Mouse (Mus musculus): ENCODE measurements around the gene Zfp719. TPM values are rescaled to one million over a fixed set of nuclear protein-coding genes. Genes with fewer than 3 reads are reported as not detected.

The Zfp719 gene
- total RNA-seq, 2 experiments from 2014 or later: 17.6 to 21.3 TPM

DNA sequence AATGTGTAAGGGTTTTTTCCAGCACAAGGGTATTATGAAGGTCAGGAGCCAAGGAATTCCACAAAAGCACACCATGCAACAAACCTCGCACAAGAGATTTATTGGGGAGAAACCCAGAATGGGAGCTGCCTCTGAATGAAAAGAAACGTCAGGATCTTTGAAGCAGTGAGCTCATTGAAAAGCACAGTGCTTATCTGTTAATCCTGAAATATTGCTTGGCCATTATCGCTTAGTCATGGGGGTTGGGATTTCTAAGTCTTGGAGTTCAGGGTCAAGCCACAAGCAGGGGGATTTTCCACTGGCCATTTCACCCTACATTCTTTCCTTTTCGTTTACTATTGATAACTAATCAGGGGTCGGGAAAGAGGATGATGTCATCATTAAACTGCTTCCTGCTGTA, 22.5 kb downstream of the Zfp719 start:
- intact Hi-C loops (cut with DNase I): no loop called here
- DNase-seq (ENCODE audit: low spot score in 2 of 2): no peak

DNA sequence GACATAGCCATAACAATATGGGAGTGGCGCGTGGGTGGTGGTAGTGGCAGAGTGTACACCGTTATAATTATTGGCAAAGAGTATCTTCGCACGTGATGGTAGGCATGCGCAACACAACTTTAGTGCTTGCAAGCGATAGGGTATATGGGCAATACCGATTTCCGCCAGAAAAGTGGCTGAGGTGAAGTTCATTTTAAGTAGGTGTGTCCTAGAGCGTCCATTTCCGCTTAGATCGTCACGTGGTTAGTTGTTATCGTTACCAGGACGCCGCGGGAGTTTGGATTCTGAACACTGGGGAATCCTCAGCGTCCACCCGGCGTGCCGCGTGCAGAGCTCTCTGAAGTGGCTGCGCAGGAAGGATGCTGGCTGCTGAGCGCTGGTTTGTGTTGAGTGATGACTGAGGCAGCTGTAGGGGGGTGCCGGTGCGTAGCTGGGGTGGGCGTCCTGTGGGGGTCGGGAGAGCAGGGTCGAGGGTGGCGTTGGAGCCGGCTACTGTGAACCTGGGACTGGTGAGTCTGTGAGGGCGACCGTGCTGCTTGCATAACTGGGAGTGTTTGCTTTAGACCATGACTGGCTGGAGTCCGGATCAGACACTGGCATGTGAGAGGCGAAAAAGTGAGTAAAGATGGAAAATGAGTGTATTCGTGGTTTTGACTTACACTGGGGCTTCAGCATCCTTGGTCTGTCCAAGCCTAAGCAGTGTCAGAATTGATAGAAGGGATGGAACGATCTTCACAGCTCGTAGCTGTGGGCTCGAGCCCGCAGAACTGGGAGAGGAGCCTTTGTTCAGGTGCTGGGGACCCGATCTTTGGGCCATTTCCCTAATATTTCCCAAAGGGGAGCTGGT, 27.7 kb downstream of the Zfp719 start, which contains the start of gene Zfp819:
TSS of gene Zfp819 (plus strand) at position 274 of the 847 bp plus-strand sequence.
- DNase-seq (ENCODE audit: low spot score in 2 of 2): peak; percentile 77 to 79
- intact Hi-C loops (cut with DNase I): no loop called here

GRCm38 (mm10) chr7:43607743-43608287, 28.4 kb downstream of the Zfp719 start:
- intact Hi-C loops (cut with DNase I): no loop called here
- DNase-seq (ENCODE audit: low spot score in 2 of 2): no peak

DNA sequence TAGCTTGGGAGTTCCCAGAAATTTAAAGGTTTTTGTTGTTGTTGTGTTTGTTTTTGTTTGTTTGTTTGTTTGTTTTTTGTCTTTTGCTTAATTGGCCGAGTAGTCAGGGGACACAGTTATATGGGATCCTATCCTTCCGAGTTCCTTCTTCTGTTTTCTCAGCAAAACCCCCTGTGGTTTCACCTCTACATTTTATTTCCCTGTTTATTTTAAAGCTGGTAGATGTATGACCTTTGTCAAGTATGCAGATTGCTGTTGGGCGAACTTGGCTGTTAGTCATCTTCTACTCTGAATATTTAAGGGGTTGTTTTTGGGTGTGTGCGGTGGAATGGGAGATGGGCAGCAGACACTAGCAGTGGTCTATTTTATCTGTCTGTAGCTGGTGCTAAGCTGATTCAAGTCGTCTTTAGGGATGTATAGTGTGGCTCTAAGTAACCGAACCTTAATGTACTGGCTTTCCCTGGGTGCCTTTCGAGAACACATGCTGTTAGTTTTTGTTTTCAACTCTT, 29.0 kb downstream of the Zfp719 start:
- no peak for DNase-seq (ENCODE audit: low spot score in 2 of 2)
- intact Hi-C loops (cut with DNase I): no loop called here

DNA sequence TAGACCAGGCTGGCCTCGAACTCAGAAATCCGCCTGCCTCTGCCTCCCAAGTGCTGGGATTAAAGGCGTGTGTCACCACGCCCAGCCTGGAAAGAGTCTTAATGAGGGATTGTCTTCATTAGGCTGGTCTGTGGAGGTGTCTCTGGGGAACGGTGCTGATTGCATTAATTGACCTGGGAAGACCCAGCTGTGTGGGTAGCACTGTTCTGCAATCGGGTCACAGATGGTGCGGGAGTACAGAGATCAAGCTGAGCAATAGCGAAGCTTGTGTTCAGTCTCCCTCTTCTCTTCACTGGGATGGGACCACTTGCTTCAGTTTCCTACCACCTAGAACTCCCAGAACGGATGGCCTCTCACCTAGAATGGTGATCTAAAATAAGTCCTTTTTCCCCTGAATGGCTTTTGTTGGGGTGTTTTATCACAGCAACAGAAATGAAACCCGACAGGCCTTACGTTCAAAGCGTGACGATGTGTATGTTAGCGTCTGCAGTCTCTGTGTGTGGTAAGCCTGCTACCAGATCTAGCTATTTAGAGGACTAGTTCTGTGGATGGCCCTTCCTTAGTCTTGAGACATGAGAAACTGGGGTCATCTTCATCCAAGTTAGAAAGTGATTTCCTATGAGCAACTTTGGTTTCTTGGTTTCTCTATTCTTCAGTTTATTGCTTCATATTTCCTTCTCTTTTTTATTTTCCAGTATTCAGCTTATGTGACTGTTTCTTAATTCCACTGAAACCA, 34.6 kb downstream of the Zfp719 start:
- DNase-seq (ENCODE audit: low spot score in 2 of 2): no peak
- intact Hi-C loops (cut with DNase I): no loop called here

- no peak for DNase-seq (ENCODE audit: low spot score in 2 of 2)
- intact Hi-C loops (cut with DNase I): no loop called here
Measured at GRCm38 (mm10) chr7:43622927-43623326, 43.5 kb downstream of the Zfp719 start.

DNA sequence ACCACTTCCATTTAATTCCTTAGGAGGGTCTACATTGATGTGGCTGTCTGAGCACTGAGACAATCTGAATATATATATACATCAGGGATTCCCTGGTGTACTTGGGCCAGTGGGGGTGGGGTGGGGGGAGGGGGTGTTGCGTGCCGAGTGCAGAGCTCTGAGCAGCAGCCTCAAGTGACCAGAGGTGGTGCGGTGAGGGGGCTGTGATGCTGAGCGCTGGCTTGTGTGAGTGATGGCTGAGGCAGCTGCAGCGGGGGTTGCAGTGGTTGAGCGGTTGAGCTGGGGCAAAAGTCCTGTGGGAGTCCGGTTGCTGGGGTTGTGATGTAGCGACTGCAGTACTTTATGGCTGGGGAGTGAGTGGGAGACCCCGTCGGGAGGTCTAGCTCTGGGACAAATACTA, 44.4 kb downstream of the Zfp719 start:
- intact Hi-C loops (cut with DNase I): no loop called here
- DNase-seq (ENCODE audit: low spot score in 2 of 2): no peak

DNA sequence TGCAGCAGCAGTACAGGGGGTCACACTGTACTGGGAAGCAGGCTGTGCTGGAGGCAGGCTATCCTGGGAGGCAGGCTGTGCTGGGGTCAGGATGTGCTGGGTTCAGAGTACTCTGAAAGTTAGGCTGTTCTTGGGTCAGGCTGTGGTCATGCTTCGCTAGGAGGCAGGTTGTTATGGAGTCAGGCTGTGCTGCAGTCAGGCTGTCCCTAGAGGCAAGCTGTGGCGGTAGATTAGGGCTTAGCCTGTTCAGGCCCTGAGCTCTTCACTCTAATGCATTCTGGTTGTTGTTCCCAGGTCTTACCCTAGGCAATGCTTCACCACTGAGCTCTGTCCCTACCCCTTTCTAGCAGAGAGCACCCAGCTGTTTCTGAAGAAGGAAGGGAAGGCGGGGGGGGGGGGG, 45.7 kb downstream of the Zfp719 start:
- DNase-seq (ENCODE audit: low spot score in 2 of 2): no peak
- intact Hi-C loops (cut with DNase I): no loop called here

GRCm38 (mm10) chr7:43625794-43626422, 46.5 kb downstream of the Zfp719 start:
- intact Hi-C loops (cut with DNase I): no loop called here
- DNase-seq (ENCODE audit: low spot score in 2 of 2): no peak

DNA sequence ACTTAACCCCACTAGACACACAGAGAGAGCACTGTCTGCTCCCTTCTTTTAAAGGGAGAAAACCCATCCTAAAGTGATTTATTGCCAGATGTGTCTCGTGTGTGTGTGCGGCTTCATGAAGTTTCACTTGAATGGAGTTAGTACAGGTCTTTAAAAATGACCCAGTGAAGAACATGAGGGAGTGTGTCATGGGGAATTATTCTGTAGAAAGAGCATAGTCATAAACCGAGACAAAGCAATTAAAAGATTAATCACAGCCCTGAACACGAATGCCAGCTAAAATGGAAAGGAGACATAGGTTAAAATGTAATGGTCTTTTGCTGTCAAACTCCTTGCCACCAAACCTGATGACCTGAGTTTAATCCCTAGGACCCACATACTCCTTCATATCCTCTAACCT, 54.5 kb downstream of the Zfp719 start:
- intact Hi-C loops (cut with DNase I): no loop called here

DNA sequence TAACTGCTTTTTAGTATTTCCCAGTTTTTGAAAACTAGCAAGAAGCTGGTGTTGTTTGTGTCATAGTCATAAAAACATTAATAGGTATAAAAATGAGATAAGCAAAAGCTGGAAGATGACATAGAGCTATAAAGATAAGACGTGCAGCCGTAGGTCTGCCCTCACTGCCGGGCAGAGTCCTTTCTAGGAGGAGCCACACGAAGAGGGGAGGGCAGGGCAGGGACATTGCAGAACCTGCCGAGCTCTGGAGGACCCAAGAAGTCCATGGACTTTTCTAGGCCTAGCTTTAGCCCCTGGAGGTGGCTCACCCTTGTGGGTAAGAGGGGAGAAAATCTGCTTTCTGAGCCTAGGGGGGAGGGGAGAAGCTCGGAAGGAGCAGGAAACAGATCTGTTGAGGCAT, 55.1 kb downstream of the Zfp719 start, which contains the start of gene Ceacam18:
TSS of gene Ceacam18 (plus strand) at position 208 of the 400 bp plus-strand sequence.
- intact Hi-C loops (cut with DNase I): no loop called here
- no peak for DNase-seq (ENCODE audit: low spot score in 2 of 2)

More for the DNA sequence above, 54.5 kb downstream of the Zfp719 start:
- DNase-seq (ENCODE audit: low spot score in 2 of 2): no peak

GRCm38 (mm10) chr7:43636194-43636593, 56.8 kb downstream of the Zfp719 start:
- intact Hi-C loops (cut with DNase I): no loop called here
- no peak for DNase-seq (ENCODE audit: low spot score in 2 of 2)

DNA sequence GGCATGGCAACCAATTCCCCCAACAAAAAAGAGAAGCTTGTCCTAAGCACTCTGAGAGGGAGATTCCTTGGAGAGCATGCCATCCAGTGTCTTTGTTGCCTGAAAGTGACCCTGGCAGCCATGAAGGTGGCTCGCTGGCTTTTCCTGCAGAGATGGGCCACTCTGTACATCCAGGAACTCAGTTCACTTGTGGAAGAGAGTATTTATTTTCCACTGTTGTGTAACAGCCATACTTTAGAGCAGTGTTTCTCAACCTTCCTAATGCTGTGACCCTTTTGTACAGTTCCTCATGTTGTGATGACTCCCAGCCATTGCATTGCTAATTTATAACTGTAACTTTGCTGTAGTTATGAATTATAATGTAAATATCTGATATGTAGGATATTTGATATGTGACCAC, 57.7 kb downstream of the Zfp719 start:
- DNase-seq (ENCODE audit: low spot score in 2 of 2): no peak
- intact Hi-C loops (cut with DNase I): no loop called here

GRCm38 (mm10) chr7:43642587-43642986, 63.2 kb downstream of the Zfp719 start:
- no peak for DNase-seq (ENCODE audit: low spot score in 2 of 2)
- intact Hi-C loops (cut with DNase I): loop anchor here (10.0 kb wide), 1 partner anchor 52 kb away; the partner anchor contains the start of gene Klk14

Other genes starting within 250 kb of the Zfp719 start
- under 1 TPM; 0.44 to 0.59 TPM for gene Siglecf, start 228.3 kb upstream of the Zfp719 start, total RNA-seq (2021)
- gene Siglecg, start 171.4 kb upstream of the Zfp719 start, total RNA-seq (2021): under 1 TPM in 1 of 2 experiments, not detected in 1; 0.42 TPM
- not detected for gene Lim2, start 151.9 kb upstream of the Zfp719 start, total RNA-seq (2021)
- gene Nkg7, start 142.5 kb upstream of the Zfp719 start, total RNA-seq (2021): not detected
- gene Cldnd2, start 138.8 kb upstream of the Zfp719 start, total RNA-seq (2021): not detected
- 10 to 100 TPM; 51.9 to 52.6 TPM for gene Etfb, start 135.5 kb upstream of the Zfp719 start, total RNA-seq (2021)
- 1 to 10 TPM in 1 of 2 experiments, under 1 TPM in 1; 0.86 to 2.0 TPM for gene Gm45233, start 135.5 kb upstream of the Zfp719 start, total RNA-seq (2021)
- 1 to 10 TPM; 3.3 to 4.6 TPM for gene Vsig10l, start 116.5 kb upstream of the Zfp719 start, total RNA-seq (2021)
- gene Iglon5, start 89.5 kb upstream of the Zfp719 start, total RNA-seq (2021): 10 to 100 TPM; 42.7 to 46.3 TPM
- gene 4931406B18Rik, start 73.7 kb upstream of the Zfp719 start, total RNA-seq (2021): not detected
- 1 to 10 TPM; 5.7 to 6.1 TPM for gene Cd33, start 35.2 kb upstream of the Zfp719 start, total RNA-seq (2021)
- 1 to 10 TPM; 4.9 TPM for gene Zfp658, start 17.4 kb upstream of the Zfp719 start, total RNA-seq (2021)
- gene Zfp819, start 27.6 kb downstream of the Zfp719 start, total RNA-seq (2021): under 1 TPM; 0.17 to 0.20 TPM
- gene Ceacam18, start 55.1 kb downstream of the Zfp719 start, total RNA-seq (2021): under 1 TPM in 1 of 2 experiments, not detected in 1; 0.18 TPM
- gene Siglece, start 80.6 kb downstream of the Zfp719 start, total RNA-seq (2021): 1 to 10 TPM; 1.2 to 1.5 TPM
- 1 to 10 TPM; 8.2 to 8.9 TPM for gene Ctu1, start 92.4 kb downstream of the Zfp719 start, total RNA-seq (2021)
- gene Klk14, start 110.8 kb downstream of the Zfp719 start, total RNA-seq (2021): not detected
- gene Klk13, start 133.0 kb downstream of the Zfp719 start, total RNA-seq (2021): not detected
- not detected for gene Klk12, start 189.3 kb downstream of the Zfp719 start, total RNA-seq (2021)
- gene Klk11, start 195.0 kb downstream of the Zfp719 start, total RNA-seq (2021): not detected
- under 1 TPM in 1 of 2 experiments, not detected in 1; 0.40 TPM for gene Klk10, start 201.4 kb downstream of the Zfp719 start, total RNA-seq (2021)
- gene Klk9, start 212.3 kb downstream of the Zfp719 start, total RNA-seq (2021): not detected
- 1 to 10 TPM; 3.3 to 5.5 TPM for gene Klk8, start 218.0 kb downstream of the Zfp719 start, total RNA-seq (2021)
- gene Klk7, start 231.7 kb downstream of the Zfp719 start, total RNA-seq (2021): not detected
- not detected for gene Klk6, start 244.9 kb downstream of the Zfp719 start, total RNA-seq (2021)

All from left cerebral cortex, postnatal 14 days (tissue).